Mouse (Mus musculus) kidney, adult 11 months (tissue): ENCODE results near the gene Tbc1d25.

ENCODE experiments used
- DNase-seq: peaks from one replicate; pipeline ENCODE4 v3.0.0; 2022

The Tbc1d25 gene

DNA sequence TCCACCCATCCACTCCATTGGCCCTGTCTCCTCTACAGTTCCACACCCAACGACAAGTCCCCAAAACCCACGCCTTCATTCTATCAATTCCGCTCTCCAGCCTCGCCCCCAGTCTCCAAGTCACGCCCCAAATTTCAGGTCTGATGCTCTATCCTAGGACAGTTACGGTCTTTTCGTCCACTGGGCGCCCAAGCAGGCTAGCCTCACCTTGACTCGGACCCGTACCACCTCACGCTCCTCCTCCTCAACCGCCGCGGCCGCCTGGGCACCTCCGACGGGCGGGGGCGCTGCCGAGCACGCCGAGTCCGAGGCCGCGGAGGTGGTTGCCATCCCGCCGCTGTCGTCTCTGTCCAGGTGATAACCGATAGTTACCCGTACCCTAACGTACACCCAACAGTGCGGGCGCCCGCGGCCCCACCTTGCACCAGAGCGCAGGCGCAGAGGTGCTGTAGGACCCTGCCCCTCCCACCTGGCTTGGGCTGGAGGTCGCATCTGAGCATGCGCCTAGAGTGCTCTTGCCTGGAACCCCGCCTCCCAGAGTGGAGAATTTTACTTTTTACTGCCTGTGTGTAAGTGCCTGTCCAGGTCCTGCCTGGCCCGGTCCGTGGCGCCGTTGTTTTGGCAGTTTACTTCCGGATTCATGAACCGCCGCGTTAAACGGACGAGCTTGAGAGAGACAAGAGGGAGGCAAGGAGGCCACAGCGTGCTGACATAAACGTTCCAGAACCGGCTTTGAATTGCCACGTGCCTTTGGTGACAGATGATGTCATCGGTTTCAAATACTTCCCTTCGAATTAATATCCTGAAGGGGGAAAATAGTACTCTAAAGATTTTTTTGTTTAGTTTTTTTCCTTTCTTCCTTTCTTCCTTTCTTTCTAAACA lies at the start of gene Tbc1d25:
Gene Tbc1d25 (minus strand): TSS at position 678 of the 882 bp plus-strand sequence.
- peak; percentile 93 for DNase-seq

DNA sequence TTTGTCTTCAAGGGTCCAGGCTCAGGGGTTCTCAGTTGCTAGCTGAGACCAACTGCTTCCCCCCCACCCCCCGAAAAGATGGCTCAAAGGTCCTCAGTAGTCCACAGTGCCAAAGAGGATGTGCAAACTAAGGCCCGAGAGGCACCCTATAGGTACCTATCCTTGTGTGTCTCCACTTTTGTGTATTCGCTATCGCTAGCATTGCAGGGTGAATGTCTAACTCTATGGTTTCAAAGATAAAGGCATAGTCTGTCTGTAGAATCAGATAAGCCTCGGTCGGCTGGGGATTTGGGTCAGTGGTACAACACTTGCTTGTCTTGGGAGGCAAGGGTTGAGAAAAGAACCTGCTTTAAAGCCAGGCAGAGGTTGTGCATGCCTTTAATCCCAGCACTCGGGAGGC lies 47.5 kb upstream of the Tbc1d25 start:
- no peak for DNase-seq

DNA sequence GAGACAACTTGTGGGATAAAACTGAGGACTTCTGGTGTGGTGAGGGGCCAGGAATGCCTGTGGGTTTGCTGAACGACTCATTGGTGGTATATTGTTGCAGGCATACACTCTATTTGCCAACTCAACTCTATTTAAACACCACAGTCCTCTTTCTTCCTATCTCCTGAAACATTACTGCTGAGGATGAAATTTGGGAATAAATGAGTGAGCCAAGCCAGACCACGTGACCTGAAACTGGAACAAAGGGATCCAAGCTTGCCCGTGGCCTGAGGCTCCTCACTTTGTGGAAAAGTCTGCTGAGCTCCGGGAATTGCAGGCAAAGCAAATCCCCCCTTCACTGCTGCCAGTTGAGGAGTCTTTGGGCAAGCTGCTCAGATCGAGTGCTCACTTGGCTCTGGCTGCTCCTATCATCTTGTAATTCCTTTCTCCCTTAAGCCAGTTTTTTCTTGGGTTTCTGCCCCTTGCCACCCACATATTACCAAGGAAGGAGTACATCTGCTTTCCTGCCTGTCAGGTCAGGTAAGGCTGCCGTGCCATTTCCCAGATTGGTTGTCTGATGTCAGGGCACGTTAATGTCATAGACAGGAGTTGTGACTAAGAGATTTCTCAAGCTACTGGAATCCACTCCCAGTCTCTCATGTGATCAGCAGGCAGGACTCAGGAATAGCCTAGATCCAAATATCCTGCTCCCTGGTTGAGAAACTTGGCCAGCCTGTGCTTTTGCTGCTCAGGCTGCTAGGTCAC lies 46.9 kb upstream of the Tbc1d25 start:
- no peak for DNase-seq

DNA sequence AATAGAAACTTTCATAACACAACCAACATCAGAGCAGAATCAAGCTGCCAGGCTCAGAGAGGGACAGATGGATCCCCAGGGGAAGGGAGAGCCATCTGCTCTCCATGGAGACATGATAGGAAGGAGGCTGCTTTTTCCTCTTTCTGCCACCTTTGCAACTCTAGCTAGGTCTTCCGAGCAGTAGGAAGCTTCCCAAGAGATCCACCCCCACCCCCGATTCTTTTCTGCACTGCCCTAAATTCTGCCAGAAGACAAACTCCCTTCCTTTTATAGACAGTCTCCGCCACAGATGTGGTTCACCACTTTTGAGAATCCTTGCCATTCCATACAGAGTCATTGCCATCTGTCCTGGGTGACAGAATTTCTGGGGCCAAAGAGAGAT lies 46.3 kb upstream of the Tbc1d25 start:
- no peak for DNase-seq

DNA sequence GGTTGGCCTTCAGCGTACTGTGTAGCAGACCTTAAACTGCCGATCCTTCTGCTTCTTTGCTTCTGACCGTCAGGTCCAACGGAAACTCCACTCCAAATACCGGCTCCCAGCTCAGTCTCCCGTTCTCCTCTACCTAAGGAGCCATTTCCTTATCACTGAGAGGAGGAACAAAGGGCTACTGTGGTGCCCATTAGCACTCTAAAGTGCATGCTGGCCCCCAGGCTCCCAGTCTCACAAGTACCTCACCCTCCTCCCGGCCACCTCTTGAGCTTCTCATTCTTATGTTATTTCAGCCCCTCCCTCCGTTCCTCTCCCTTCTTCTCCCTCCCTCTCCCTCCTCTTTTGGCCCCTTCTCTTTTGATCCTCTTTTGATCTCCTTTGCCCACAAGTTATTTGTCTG lies 43.7 kb upstream of the Tbc1d25 start:
- DNase-seq, result no peak

DNA sequence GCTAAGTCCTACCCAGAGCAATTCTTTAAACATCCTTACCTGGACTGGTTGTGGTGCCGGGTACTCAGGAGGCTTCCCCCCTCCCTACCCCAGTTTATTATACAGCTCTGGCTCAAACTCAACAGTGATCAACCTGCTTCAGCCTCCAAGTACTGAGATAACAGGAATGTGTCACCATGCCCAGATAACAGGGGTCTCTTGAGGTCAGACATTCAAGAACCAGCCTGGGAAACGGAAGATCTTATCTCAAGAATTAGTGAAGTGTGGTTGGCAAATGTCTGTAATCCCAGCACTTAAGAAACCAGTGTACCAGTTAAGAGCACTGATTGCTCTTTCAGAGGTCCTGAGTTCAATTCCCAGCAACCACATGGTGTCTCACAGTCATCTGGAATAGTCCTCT lies 42.1 kb upstream of the Tbc1d25 start:
- DNase-seq, result no peak

DNA sequence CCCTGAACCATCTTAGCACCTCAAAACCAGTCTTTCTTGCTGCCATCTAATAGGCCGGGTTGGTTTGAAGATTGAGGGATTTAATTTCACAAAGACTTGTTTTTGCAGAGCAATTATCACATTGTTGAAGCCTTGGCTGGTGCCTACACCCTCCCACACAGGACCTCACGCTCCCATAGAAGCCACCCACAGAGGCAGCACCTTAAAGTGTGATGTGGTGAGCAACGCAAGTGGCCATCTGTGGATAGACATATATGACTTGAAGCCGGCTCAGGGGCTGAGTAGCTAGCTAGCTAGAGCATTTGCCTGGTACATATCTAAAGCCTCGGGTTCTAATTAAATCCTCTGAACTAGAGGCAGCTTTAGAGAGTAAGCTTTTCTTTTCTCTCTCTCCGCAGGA lies 41.4 kb upstream of the Tbc1d25 start:
- DNase-seq, result no peak

DNA sequence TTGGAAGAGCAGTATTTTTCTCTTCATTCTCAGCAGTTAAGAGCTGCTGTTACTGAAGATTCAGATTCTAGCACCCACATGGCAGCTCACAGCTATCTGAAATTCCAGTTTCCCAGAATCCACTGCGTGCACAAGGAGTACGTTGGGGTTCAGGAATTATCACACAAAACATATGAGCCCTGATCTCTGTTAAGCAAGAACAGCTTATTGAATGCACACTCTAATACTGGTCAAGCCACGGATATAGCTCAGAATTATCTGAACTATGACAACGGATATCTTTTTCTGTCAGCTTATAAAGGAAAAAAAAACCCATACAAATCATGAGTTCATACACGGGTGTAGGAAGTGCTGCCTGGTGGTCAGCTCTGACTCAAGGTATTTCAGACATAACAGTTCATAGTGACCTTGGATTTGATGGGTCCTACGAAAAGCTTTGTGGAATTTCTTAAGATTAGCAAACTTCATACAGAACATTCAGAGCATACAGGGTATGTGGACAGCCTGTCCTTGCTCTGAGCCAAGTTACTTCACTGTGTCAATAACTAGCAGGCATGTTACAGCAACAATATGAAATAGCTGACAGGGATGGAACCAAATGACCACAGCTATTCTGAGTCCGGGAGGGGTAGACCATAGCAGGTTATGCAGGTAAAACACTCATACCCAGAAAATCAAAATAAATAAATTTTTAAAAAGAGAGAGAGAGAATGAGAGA lies 35.7 kb upstream of the Tbc1d25 start:
- no peak for DNase-seq

DNA sequence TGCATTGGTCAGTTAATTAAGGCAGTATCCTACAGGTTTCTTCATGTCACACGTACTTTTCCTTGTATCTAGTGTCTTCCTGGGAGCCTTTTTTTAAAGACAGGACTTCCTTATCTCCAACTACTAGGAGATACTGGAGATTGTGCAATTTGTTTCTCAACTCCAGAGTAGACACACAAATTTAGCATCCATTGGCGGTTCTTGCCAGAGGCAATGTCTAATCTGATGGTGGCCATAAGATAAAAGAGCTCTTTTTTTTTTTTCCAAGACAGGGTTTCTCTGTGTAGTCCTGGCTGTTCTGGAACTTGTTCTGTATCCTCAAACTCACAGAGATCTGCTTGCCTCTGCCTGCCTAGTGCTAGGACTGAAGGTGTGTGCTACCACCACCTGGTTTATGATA lies 33.7 kb upstream of the Tbc1d25 start:
- no peak for DNase-seq

DNA sequence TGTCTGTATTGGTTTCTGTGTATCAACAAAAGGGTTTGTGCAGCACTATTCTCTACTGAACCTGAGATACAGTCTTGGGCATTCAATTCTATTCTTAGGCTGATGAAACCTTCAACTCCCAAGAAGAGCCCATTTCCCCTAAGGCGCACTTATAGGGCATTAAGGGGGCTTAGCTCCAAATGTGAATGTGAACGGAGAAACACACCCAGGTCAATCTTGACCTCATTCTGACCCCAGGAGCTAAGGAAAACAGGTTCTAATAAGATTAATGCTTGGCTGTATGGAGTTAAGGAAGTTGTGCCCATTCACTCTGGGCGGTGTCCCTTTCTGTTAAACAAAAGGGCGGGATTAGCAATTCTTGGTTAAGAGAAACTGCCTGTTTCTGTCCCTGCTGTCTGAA lies 31.2 kb upstream of the Tbc1d25 start:
- no peak for DNase-seq

DNA sequence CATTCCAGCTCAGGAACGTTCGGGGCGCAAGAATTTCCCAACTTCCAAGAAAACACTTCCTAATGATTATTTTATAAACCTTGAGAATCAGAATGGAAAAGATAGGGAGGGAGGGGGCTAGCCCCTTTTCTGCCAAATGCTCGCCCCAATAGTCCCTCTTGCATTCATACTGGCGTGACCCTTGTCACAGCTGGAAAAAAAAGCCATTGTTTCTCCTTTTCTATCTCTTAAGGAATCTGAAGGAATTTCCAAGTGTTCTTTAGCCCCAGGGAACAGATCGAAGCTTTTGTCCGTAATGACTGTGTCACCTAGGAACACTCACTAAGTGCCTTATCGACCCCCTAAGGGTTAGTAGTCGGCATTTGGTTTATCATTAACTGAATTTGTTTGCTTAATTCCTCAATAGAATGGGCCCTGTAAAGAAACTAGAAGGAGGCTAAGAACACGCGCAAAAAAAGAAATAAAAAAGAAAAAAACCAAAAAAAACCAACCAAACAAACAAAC lies 30.8 kb upstream of the Tbc1d25 start:
- no peak for DNase-seq

DNA sequence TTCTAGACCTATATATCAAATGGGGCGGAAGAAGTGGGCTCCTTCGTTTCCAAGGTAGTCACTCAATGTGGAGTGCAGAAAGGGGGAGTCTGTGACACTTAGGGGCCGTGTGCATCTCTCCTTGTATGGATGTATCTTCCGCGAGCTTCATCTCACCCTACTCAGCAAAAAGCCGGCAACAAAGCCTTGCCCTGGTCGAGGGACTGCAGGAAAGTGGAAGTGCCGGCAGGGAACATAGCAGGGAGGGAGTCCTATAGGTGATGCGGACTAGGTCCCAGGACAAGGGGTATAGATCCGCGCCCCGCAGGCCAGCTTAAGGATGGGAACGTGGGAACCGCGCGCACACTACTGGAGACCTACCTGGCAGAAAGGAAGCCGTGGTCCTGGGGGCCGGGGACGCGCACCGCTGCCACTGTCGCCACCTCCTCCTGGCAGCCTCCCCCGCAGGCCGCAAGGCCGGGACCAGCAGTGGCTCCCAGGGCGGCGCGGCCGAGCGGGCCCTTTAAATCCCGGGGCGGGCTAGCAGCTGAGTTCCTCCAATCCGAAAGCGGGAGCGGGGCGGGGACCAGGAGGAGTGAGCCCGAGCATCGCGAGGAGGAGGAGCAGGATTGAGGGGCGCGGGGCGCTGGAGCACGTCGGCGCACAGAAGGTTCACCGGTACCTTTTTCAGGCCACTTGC lies 30.2 kb upstream of the Tbc1d25 start, which contains the start of gene Porcn:
Gene Porcn (minus strand): TSS at position 511 of the 679 bp plus-strand sequence.
- peak; percentile 78 for DNase-seq

DNA sequence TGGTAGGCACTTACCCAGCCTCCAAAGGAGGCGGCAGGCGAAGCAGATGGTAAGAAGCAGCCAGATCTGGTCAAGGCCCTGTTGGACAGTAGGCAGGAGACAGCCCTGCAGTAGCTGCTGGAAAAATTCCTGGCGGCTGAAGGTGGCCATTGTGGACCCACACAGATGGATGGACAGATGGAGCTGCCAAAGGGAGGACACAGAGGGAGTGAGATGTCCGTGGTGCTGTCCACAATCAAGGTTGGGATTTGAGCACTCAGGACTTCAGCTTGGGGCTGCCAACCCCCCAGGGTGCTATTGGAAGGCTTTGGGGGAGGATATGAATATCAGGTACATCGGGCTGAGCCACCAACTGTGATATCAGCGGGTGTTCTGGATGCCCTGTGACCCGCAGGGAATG lies 29.6 kb upstream of the Tbc1d25 start:
- no peak for DNase-seq

DNA sequence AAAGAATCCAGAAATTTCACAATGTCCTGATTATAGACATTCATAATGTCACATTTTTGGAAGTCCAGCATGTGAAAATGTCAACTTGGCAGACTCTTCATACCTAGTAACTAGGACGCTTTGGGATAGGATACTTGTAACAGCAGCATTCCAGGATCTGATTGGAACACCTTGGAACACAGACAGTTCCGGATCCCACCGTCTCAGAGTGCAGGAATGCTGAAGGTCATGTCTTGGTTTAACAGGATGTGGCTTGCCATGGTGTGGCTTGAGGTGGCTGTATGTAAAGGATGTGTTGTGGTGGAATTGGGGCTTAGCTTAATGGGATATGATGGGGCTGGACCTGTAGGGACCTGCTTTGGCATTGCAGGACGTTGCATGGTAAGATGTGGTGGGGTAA lies 29.1 kb upstream of the Tbc1d25 start:
- no peak for DNase-seq

DNA sequence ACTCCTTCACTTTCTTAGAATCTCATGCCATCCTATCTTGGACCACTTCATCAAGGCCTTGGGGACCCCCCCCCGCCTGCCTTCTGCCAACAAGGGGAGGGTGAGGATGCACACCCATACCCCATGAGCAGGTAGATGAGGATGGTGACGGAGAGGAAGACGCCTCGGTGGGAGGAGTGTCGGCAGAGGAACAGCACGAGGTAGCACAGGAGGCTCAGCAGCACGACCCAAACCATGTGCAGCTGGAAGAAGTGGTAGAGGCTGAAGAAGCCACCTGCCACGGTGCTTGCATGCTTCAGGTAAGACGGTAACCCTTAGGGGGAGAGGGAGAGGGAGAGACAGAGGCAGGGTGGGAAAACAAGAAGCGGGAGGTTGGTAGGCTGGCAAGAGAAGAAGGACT lies 28.1 kb upstream of the Tbc1d25 start:
- DNase-seq, result no peak

DNA sequence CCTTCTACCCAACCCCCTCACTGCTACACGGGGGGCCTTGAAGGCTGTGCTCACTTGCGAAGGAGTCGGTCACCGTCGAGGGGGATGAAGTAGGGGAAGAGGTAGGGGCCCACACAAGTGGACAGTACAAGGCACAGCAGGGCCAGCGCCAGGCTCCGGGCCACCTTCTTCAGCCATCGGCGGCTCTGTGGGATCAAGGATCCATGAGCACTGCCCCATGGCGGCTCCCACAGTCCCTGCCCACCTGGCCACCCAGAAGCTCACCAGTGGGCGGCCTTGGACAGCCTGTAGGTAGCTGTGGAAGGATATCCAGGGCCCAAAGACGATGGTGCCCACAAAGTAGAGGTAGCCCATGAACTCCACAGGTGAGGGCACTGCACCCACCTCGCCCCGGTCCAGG lies 27.1 kb upstream of the Tbc1d25 start:
- no peak for DNase-seq

DNA sequence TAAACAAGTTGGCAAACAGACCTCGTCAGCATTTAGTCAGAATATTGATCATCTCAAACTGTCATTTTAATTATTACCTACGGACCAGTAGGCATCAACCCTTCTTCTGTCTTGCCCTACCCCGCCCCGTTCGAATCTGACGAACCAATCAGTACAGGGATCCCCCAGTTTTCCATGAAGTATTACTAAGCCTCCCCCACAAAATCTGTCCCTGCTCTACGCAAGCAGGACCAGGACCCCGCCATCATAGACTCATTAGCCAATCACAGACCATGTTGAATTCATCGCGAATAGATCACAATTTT lies 17.4 kb upstream of the Tbc1d25 start, which contains the start of gene Ebp:
Gene Ebp (minus strand): TSS at position 94 of the 305 bp plus-strand sequence.
- DNase-seq, result no peak

DNA sequence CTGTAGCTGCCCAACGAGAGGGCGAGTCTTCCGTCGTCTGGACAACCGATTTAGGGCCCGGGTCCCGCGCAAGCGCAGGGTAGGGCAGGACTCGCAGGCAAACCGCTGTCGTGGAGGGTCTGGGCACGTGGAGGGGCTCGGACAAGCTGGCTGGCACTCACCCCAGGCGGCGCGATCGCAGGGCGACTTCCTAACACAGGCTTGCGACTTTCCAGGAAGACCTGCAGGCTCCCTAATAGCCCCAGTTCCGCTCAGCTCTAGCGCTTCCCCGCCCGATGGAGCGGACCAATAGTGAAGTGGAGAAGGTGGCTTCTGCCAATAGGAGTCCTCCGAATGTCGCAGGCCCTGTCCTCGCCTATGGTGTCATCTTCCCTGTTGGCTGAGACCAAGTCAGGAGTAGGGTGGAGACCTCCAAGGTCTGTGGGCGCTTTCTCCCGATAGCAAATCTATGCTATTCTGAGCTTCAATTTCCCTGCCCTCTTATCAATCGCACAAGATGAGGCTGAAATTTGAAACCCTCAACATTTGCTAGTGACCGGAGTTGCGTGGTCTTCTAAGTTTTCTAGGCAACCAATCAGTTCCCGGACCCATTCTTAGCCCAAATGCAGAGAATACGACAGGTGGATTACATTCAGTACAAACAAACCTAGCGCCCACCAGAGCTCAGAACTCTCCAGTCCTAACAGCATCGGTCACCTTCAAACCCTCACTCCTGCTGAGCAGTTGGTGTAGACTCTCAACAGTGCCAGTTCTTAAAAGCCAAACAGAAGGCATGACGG lies 16.8 kb upstream of the Tbc1d25 start:
- peak; percentile 85 for DNase-seq

DNA sequence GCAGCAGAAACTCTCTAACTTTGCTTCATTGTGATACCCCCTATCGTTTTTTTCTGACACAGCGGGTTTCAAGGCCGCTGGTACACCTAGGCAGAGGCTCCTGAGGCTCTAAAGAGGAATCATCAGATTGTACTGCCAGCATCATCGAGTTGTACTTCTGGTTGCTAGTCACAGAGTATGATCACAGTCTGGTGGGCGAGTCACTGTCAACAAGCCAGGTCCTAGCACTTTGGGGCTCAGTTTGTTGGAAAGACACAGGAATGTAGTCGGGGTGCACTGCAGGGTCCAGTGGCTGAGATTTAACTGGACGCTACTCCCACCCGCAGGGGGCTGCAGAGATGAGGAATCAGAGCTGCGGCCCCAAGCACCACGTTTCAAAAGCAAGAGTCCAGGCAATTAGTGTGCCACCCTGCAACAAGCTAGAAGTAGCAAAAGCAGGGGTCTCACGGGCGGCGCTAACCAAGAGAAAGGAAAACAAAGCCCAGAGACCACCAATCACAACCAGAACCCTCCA lies 16.2 kb upstream of the Tbc1d25 start:
- DNase-seq, result no peak

DNA sequence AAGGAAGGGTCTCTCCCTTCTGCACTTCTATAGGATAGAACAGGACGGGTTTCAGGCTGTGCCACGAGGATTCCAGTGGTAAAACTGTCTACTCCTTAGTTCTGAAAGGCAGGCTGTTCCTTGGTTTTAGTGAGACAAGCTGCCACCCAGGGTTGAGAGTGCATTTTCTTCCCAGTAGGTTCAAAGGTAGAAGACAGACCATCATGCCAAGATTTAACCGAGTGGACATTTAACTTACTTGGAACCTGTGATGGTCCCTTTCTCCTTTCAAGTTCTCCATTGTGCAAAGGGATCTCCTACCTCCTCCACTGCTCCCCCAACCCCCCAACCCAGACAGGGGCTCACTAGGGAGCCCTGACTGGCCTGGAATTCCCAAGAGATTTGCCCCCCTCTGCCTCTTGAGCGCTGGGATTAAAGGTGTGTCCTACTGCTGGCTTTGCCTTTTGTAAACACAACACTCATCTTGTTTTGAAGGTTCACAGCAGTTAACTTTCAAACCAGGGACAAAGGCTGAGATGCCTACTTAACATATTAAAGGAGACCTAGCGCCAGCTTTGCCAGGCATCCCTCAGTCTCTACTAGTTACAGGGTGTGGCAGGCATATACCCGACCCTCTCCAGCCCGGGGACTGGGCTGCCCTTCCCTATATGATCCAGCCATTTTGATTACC lies 7.0 kb upstream of the Tbc1d25 start:
- peak; percentile 36 for DNase-seq

DNA sequence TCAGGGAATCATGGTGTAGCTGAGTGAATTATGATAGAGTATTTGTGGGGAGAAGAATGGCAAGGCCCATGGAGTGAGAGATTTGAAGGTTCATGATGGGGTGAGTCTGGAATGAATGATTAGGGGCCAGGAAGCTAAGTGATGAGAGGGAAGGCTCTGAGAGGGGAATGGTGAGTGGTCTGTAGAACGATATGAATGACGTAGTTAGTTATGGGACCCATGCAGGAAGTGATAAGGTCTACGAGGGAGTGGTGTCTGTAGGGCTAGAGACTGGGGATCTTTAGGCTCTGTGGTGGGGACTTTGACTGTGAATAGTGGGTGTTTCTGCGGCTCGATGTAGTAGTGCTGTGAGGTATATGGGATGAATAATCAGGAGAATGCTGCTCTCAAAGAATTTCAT lies 3.7 kb upstream of the Tbc1d25 start:
- DNase-seq, result no peak
